Mouse (Mus musculus) limb, embryonic 12.5 days (tissue): ENCODE measurements around the gene Stk38l. TPM values are rescaled to one million over a fixed set of nuclear protein-coding genes. Genes with fewer than 3 reads are reported as not detected.
"Not testable (repeated sequence)": the region's sequence is repeated elsewhere in the genome, so short reads cannot be mapped to it uniquely, and the experiment has no call there.

Source experiments
- ATAC-seq: fragments of 200-750 bp; cut with Nextera tagmentation; 2 replicates; pipeline ENCODE4 v1.8.0; 2017; ENCODE audit warnings: low read depth, moderate TSS enrichment; ENCODE audit not compliant: insufficient number of reproducible peaks, insufficient read depth, low FRiP score, low TSS enrichment
- H3K27ac ChIP-seq: fragments of 300-500 bp; sonication (generic); 2 replicates; pipeline ENCODE4 v1.5.1; 2016; ENCODE audit warnings: mild to moderate bottlenecking, moderate library complexity
- H3K27me3 ChIP-seq: fragments of 300-500 bp; sonication (generic); 2 replicates; pipeline ENCODE4 v1.6.1; 2016; ENCODE audit warnings: mild to moderate bottlenecking, moderate library complexity
- H3K36me3 ChIP-seq: fragments of 300-500 bp; sonication (generic); 2 replicates; pipeline ENCODE4 v1.6.1; 2016; ENCODE audit warnings: mild to moderate bottlenecking, moderate library complexity
- H3K4me1 ChIP-seq: fragments of 300-500 bp; sonication (generic); replicated peaks from 2 replicates; pipeline ENCODE4 v1.6.1; 2016
- H3K4me2 ChIP-seq: fragments of 300-500 bp; sonication (generic); 2 replicates; pipeline ENCODE4 v1.6.1; 2016; ENCODE audit warnings: mild to moderate bottlenecking, moderate library complexity
- H3K4me3 ChIP-seq: fragments of 300-500 bp; sonication (generic); replicated peaks from 2 replicates; pipeline ENCODE4 v1.5.1; 2016; ENCODE audit warnings: mild to moderate bottlenecking
- H3K9ac ChIP-seq: fragments of 300-500 bp; sonication (generic); replicated peaks from 2 replicates; pipeline ENCODE4 v1.6.1; 2016; ENCODE audit warnings: mild to moderate bottlenecking, moderate library complexity
- H3K9me3 ChIP-seq: fragments of 300-500 bp; sonication (generic); 2 replicates; pipeline ENCODE4 v1.6.1; 2016; ENCODE audit warnings: mild to moderate bottlenecking, moderate library complexity
- WGBS: fragments of 180-500 bp; shearing (Covaris S2); methylation state at CpG from one replicate; pipeline ENCODE4 v1.1.7; 2016; 5-methylcytosine and 5-hydroxymethylcytosine counted together
- polyA plus RNA-seq: library from polyadenylated mRNA; unstranded; fragments of >200 nt; fragmentation: Nextera tagmentation; extraction: Ambion mirVana; gene quantifications from 2 replicates; pipeline ENCODE4 v1.2.1, GENCODE M21; 2016

The Stk38l gene
- polyA plus RNA-seq, 1 experiment from 2014 or later: 22.6 TPM

DNA sequence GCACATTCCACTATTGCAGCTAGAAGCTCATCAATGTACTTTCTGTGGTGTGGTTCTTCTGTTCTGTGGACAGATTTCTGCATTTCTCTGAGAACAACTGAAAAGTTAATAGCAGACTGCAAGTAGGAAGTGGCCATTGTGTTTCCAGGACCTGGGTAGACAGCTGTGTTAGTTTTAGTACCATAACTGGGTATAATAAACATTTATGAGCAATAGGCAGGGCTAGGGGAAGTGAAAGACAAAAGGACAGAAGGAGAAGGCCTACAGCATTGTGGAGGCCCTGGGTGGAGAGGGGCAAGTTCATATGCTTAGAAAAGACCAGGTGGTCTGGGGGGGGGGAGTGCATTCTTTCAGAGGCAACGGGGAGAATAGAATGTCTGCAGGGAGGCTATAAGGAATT lies 8.8 kb downstream of the Stk38l start:
- no peak overlapping the region for H3K9ac ChIP-seq
- no peaks in the 10 kb centered on the region for H3K9me3 ChIP-seq
- H3K27me3 ChIP-seq: no peaks in the 10 kb centered on the region
- H3K4me3 ChIP-seq: no peak overlapping the region
- H3K4me2 ChIP-seq: no peak overlapping the region
- peaks cover 20% of the 10 kb centered on the region for H3K4me1 ChIP-seq
- H3K27ac ChIP-seq: peak overlapping the region; percentile 56; the same call in 1 of the 2 replicates
- ATAC-seq: no peak
- no peaks in the 10 kb centered on the region for H3K36me3 ChIP-seq
- 38% methylated on average over 1 of the region's 1 CpGs for WGBS

DNA sequence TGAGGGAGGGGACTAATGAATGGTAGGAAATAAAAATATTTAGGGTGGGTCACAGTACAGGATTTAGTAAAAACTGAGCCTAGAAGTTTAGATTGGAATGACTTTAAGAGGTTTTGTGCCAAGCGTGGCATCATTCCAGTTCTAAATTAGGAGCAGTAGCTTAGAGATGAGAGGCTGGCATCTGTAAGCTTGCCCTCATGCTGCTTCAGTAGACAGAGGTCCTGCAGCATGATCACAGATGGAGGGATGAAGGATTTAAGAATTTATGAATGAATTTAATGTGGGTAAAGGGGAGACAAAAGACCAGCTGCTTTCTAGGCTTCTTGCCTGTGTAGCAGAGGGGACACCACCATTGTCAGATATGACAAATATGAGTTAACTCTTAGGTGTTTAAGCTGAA lies 14.1 kb downstream of the Stk38l start:
- H3K9me3 ChIP-seq: no peaks in the 10 kb centered on the region
- H3K36me3 ChIP-seq: no peaks in the 10 kb centered on the region
- no peak for ATAC-seq
- WGBS: 86% methylated on average over 1 of the region's 1 CpGs
- no peak overlapping the region for H3K9ac ChIP-seq
- H3K4me1 ChIP-seq: peaks cover 6% of the 10 kb centered on the region; the same call in 1 of the 2 replicates
- H3K27me3 ChIP-seq: no peaks in the 10 kb centered on the region
- no peak overlapping the region for H3K4me2 ChIP-seq
- no peak overlapping the region for H3K27ac ChIP-seq
- H3K4me3 ChIP-seq: no peak overlapping the region

- H3K27me3 ChIP-seq: no peaks in the 10 kb centered on the region
- H3K9me3 ChIP-seq: no peaks in the 10 kb centered on the region
- no peaks in the 10 kb centered on the region for H3K4me1 ChIP-seq
- H3K4me2 ChIP-seq: no peak overlapping the region
- no peaks in the 10 kb centered on the region for H3K36me3 ChIP-seq
- no peak overlapping the region for H3K27ac ChIP-seq
- no peak for ATAC-seq
- no peak overlapping the region for H3K9ac ChIP-seq
- H3K4me3 ChIP-seq: no peak overlapping the region
Observed at GRCm38 (mm10) chr6:146740724-146741123, 15.9 kb downstream of the Stk38l start.

- Histone ChIP-seq H3K4me1 (no peaks in the 10 kb centered on the region), H3K9ac (no peak overlapping the region), H3K27me3 (no peaks in the 10 kb centered on the region), H3K36me3 (no peaks in the 10 kb centered on the region), H3K4me2 (no peak overlapping the region), H3K27ac (no peak overlapping the region), H3K9me3 (no peaks in the 10 kb centered on the region), H3K4me3 (no peak overlapping the region)
- WGBS: 81% methylated on average over 5 of the region's 5 CpGs
- no peak for ATAC-seq
Observed at GRCm38 (mm10) chr6:146741986-146742635, 17.3 kb downstream of the Stk38l start.

GRCm38 (mm10) chr6:146744266-146744665 lies 19.5 kb downstream of the Stk38l start:
- not testable (repeated sequence) for H3K9me3 ChIP-seq, ATAC-seq, H3K4me1 ChIP-seq, H3K4me2 ChIP-seq, H3K27ac ChIP-seq, H3K4me3 ChIP-seq, H3K36me3 ChIP-seq, H3K9ac ChIP-seq, H3K27me3 ChIP-seq
- 98% methylated on average over 7 of the region's 7 CpGs for WGBS

DNA sequence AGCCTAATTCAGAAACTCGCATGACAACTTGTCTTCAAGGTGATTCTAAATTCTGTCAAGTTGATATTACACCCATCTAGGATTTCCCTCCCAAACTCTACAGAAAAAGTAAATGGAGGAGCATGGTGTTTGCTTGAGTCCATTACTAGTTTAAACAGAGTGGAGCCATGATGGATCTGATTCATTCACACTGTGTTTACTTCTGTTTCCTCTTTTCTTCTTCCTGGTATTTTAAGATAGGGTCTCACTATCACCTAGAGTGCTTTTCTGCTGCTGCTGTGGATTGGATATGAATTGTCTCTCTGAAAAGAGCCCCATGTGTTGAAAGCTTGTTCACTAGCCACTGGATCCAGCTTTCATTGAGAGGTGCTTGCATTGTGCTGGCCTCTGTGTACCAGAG lies 20.4 kb downstream of the Stk38l start:
- 82% methylated on average over 1 of the region's 1 CpGs for WGBS
- H3K9ac ChIP-seq: no peak overlapping the region

GRCm38 (mm10) chr6:146746577-146746976 lies 21.8 kb downstream of the Stk38l start:
- H3K9me3 ChIP-seq: no peaks in the 10 kb centered on the region
- no peak for ATAC-seq
- H3K36me3 ChIP-seq: no peaks in the 10 kb centered on the region
- no peak overlapping the region for H3K4me2 ChIP-seq
- H3K27ac ChIP-seq: no peak overlapping the region
- 85% methylated on average over 5 of the region's 5 CpGs for WGBS
- no peak overlapping the region for H3K4me3 ChIP-seq
- no peaks in the 10 kb centered on the region for H3K27me3 ChIP-seq
- H3K4me1 ChIP-seq: peaks cover 2% of the 10 kb centered on the region
- H3K9ac ChIP-seq: no peak overlapping the region

More for the DNA sequence above, 20.4 kb downstream of the Stk38l start:
- Histone ChIP-seq H3K9me3 (no peaks in the 10 kb centered on the region), H3K4me2 (no peak overlapping the region), H3K27ac (no peak overlapping the region), H3K27me3 (no peaks in the 10 kb centered on the region), H3K4me3 (no peak overlapping the region), H3K4me1 (no peaks in the 10 kb centered on the region), H3K36me3 (no peaks in the 10 kb centered on the region)
- no peak for ATAC-seq

- no peaks in the 10 kb centered on the region for H3K9me3 ChIP-seq
- H3K27ac ChIP-seq: no peak overlapping the region
- H3K4me1 ChIP-seq: peaks cover 7% of the 10 kb centered on the region
- no peak for ATAC-seq
- H3K36me3 ChIP-seq: no peaks in the 10 kb centered on the region
- no peaks in the 10 kb centered on the region for H3K27me3 ChIP-seq
- no peak overlapping the region for H3K4me2 ChIP-seq
- H3K9ac ChIP-seq: no peak overlapping the region
- H3K4me3 ChIP-seq: no peak overlapping the region
Observed at GRCm38 (mm10) chr6:146747057-146747456, 22.3 kb downstream of the Stk38l start.

- no peak for ATAC-seq
- H3K36me3 ChIP-seq: no peaks in the 10 kb centered on the region
- peaks cover 9% of the 10 kb centered on the region for H3K4me1 ChIP-seq
- H3K9ac ChIP-seq: no peak overlapping the region
- H3K4me2 ChIP-seq: no peak overlapping the region
- H3K27ac ChIP-seq: no peak overlapping the region
- H3K4me3 ChIP-seq: no peak overlapping the region
- WGBS: 100% methylated on average over 1 of the region's 1 CpGs
- no peaks in the 10 kb centered on the region for H3K27me3 ChIP-seq
- no peaks in the 10 kb centered on the region for H3K9me3 ChIP-seq
Observed at GRCm38 (mm10) chr6:146748271-146748670, 23.5 kb downstream of the Stk38l start.

DNA sequence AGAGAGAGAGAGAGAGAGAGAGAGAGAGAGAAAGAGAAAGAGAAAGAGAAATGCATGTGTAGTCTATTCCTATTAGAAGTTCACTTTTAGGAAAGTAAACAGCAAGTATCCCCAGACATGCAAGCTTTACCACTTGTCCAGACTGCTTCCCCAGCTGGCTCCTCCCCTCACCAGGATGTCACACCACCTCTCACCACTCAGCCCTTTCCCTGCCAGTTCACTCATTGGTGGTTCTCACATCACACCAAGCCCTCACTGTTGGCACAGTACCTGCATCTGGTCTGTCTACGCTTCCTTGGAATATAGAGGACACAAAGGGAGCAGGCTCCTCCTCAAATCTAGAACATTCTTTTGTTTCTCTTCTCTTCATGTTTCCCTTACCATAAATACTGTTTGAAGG lies 26.9 kb downstream of the Stk38l start:
- 47% methylated on average over 1 of the region's 1 CpGs for WGBS
- Histone ChIP-seq H3K36me3 (no peaks in the 10 kb centered on the region), H3K4me3 (no peak overlapping the region), H3K9me3 (no peaks in the 10 kb centered on the region), H3K4me1 (peaks cover 27% of the 10 kb centered on the region), H3K4me2 (no peak overlapping the region), H3K27ac (no peak overlapping the region; the same call in 1 of the 2 replicates), H3K27me3 (no peaks in the 10 kb centered on the region), H3K9ac (no peak overlapping the region)
- no peak for ATAC-seq

DNA sequence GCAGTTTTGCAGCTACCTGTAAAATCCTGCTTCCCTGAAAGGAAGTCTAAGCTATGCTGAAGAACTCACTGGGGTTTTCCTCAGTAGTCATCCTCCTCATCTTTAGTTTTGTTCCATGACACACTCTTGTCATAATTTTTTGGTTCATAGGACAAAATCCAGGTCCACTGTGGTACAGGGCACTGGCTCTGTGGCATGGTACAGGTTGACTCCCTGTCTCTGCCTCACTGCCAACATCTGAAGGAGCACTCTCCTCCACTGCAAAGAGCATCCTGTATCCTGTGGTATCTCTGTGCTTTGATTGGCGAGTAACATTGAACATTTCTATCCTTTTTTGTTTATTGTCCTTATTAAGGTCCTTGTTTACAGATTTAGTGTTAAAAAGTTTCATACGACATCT lies 27.4 kb downstream of the Stk38l start:
- Histone ChIP-seq H3K4me3 (no peak overlapping the region), H3K4me1 (peaks cover 32% of the 10 kb centered on the region), H3K9me3 (no peaks in the 10 kb centered on the region), H3K36me3 (no peaks in the 10 kb centered on the region), H3K27ac (no peak overlapping the region; the same call in 1 of the 2 replicates), H3K9ac (no peak overlapping the region), H3K27me3 (no peaks in the 10 kb centered on the region), H3K4me2 (no peak overlapping the region)
- ATAC-seq: no peak
- WGBS: 85% methylated on average over 2 of the region's 2 CpGs

DNA sequence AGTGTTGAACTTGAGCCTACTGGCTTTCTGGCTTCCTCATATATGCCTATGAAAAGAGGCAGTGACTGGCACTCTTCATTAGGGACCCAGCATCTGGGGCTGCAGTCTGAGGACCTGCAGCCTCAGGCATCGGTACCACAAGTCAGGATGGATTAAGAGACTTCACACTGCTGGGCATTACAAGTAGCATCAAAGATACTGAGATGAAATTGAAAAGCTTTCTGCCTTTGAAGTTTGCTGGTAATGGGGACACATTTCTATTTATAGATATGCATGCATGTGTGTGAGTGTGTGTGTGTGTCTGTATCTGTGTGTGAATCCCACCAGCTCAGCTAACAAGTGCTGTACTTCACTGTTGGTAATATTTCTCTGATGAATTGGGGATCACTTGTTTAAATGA lies 27.8 kb downstream of the Stk38l start:
- Histone ChIP-seq H3K4me2 (no peak overlapping the region), H3K4me3 (no peak overlapping the region), H3K27me3 (no peaks in the 10 kb centered on the region), H3K27ac (no peak overlapping the region), H3K4me1 (peaks cover 37% of the 10 kb centered on the region), H3K9ac (no peak overlapping the region), H3K36me3 (no peaks in the 10 kb centered on the region), H3K9me3 (no peaks in the 10 kb centered on the region)
- WGBS: 57% methylated on average over 1 of the region's 1 CpGs
- ATAC-seq: no peak
